Mouse (Mus musculus): ENCODE results near the gene Slc43a3.

DNA sequence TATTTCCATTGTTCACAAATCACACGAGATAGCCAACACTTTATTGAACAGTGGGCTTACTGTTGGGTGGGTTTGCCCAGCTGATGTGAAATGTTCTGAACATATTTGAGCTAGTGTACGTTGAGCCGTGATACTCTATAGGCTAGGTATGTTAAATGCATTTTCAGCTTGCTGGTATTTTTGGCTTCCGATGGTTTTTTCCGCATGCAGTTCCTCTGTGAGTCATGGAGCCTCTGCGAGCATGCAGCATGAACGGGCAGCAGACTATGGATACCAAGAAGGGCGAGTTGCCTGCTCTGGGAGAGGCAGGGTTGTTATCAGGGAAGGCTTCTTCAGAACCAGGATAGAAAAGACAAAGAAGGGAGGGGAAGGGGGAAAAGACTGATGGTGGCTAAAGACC lies 14.6 kb downstream of the Slc43a3 start:
- no peak for TF ChIP-seq POLR2A (IDR thresholded peaks at IDR 0.05; ENCODE audit: control insufficient read depth, extremely low read depth, insufficient read depth, low read length, poor library complexity)
- TF ChIP-seq CTCF (IDR thresholded peaks at IDR 0.05; ENCODE audit: borderline replicate concordance, control insufficient read depth, extremely low read depth, insufficient read depth, low read length, poor library complexity): no peak
